Mouse (Mus musculus) hindbrain, embryonic 12.5 days (tissue): ENCODE data around the gene Wwp2. TPM values are rescaled to one million over a fixed set of nuclear protein-coding genes. Genes with fewer than 3 reads are reported as not detected.
A peak's percentile ranks its signal among the peaks of the same experiment; 100 is the strongest.

ENCODE experiments used
- ATAC-seq: fragments of 200-750 bp; cut with Nextera tagmentation; 2 replicates; pipeline ENCODE4 v1.8.0; 2017; ENCODE audit warnings: moderate TSS enrichment; ENCODE audit not compliant: low FRiP score
- H3K27ac ChIP-seq: fragments of 300-500 bp; sonication (generic); 2 replicates; pipeline ENCODE4 v1.5.1; 2016; ENCODE audit warnings: mild to moderate bottlenecking
- H3K27me3 ChIP-seq: fragments of 300-500 bp; sonication (generic); 2 replicates; pipeline ENCODE4 v1.6.1; 2016; ENCODE audit warnings: mild to moderate bottlenecking
- H3K36me3 ChIP-seq: fragments of 300-500 bp; sonication (generic); 2 replicates; pipeline ENCODE4 v1.6.1; 2016; ENCODE audit warnings: mild to moderate bottlenecking
- H3K4me1 ChIP-seq: fragments of 300-500 bp; sonication (generic); 2 replicates; pipeline ENCODE4 v1.6.1; 2016
- H3K4me2 ChIP-seq: fragments of 300-500 bp; sonication (generic); replicated peaks from 2 replicates; pipeline ENCODE4 v1.6.1; 2016; ENCODE audit warnings: mild to moderate bottlenecking
- H3K4me3 ChIP-seq: fragments of 300-500 bp; sonication (generic); 2 replicates; pipeline ENCODE4 v1.5.1; 2016; ENCODE audit warnings: mild to moderate bottlenecking
- H3K9ac ChIP-seq: fragments of 300-500 bp; sonication (generic); 2 replicates; pipeline ENCODE4 v1.6.1; 2016; ENCODE audit warnings: mild to moderate bottlenecking, moderate library complexity
- H3K9me3 ChIP-seq: fragments of 300-500 bp; sonication (generic); replicated peaks from 2 replicates; pipeline ENCODE4 v1.6.1; 2016; ENCODE audit warnings: mild to moderate bottlenecking
- WGBS: fragments of 180-500 bp; shearing (Covaris S2); methylation state at CpG from one replicate; pipeline ENCODE4 v1.1.7; 2016; 5-methylcytosine and 5-hydroxymethylcytosine counted together
- polyA plus RNA-seq: library from polyadenylated mRNA; unstranded; fragments of >200 nt; fragmentation: Nextera tagmentation; extraction: Ambion mirVana; gene quantifications from 2 replicates; pipeline ENCODE4 v1.2.1, GENCODE M21; 2016

Gene Wwp2
- polyA plus RNA-seq, 1 experiment from 2014 or later, result 109 TPM

DNA sequence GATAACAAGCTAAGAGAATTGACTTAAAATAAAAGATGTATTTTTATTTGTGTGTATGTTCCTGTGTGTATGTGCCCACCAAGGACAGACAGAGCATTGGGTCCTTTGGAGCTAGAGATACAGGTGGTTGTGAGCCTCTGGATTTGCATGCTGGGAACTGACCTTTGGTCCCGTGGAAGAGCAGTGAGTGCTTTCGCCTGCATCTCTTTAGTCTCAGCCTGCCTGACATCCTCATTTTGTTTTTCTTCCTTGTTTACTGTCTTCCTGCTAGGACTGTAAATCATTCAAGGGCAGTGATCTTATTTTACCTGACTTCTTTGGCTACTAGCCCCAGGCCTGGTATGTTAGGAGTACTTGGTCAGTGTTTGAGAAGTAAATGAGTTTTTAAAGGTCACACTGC, 1.5 kb downstream of the Wwp2 start:
- H3K27me3 ChIP-seq, result no peaks in the 10 kb centered on the region
- ATAC-seq, result no peak
- no peak overlapping the region for H3K4me3 ChIP-seq
- peaks cover 14% of the 10 kb centered on the region for H3K4me1 ChIP-seq
- H3K36me3 ChIP-seq, result no peaks in the 10 kb centered on the region
- no peak overlapping the region for H3K9ac ChIP-seq
- no peaks in the 10 kb centered on the region for H3K9me3 ChIP-seq
- 70% methylated on average over 2 of the region's 2 CpGs for WGBS
- H3K27ac ChIP-seq, result no peak overlapping the region
- no peak overlapping the region for H3K4me2 ChIP-seq

DNA sequence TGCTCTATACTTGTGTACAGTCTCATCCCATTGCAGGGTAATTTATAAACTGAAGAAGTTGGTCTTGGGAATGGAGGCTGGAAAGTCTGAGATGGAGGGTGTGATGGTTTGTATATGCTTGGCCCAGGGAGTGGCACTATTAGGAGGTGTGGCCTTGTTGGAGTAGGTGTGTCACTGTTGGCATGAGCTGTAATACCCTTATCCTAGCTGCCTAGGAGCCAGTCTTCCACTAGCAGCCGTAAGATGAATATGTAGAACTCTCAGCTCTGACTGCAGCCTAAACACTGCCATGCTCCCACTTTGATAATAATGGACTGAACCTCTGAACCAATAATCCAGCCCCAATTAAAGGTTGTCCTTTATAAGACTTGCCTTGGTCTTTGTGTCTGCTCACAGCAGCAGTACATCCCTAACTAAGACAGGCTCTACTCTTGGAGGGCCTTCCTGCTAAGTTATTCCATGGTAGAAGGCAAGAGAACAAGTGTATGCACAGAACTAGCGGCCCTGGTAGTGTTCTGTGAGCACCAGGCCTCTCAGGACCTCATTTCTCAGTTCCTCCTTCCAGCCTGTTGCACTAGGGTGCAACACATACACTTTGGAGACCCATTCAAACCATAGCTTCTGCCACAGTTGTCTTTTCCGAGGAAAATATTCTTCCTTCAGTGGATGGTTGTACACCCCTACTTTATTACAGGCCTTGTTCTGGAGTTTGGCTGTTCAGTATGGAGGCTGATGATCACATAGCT, 3.9 kb downstream of the Wwp2 start:
- Histone ChIP-seq H3K36me3 (no peaks in the 10 kb centered on the region), H3K4me1 (peaks cover 14% of the 10 kb centered on the region), H3K4me2 (no peak overlapping the region), H3K9me3 (no peaks in the 10 kb centered on the region), H3K4me3 (no peak overlapping the region), H3K9ac (no peak overlapping the region), H3K27ac (no peak overlapping the region), H3K27me3 (no peaks in the 10 kb centered on the region)
- no peak for ATAC-seq
- WGBS, result 92% methylated on average over 3 of the region's 3 CpGs

DNA sequence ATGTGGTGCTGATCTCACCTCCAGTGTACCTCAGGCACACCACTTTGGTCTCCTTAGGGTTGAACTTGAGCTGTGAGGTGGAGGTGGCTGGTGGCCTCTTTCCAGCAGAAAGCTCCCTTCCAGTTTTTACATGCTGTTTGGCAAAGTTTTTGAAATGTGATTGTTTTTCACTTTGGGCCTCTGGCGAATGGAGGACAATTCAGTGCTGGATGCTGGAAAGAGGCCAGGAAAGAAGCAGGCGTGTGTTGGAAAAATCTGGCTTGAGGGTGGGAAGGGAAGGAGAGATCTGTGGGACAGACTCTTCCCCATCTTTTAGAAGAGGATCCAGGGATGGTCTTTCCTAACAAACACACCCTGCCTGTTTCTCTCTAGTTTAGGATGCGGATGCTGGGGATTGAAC, 8.5 kb downstream of the Wwp2 start:
- 97% methylated on average over 3 of the region's 3 CpGs for WGBS

GRCm38 (mm10) chr8:107447713-107448112, 11.5 kb downstream of the Wwp2 start:
- Histone ChIP-seq H3K4me3 (no peak overlapping the region), H3K4me2 (no peak overlapping the region), H3K27ac (no peak overlapping the region), H3K36me3 (0 out of 2 replicates have a peak, but pooled peaks cover 4% of the 10 kb centered on the region), H3K9me3 (no peaks in the 10 kb centered on the region), H3K27me3 (no peaks in the 10 kb centered on the region), H3K9ac (no peak overlapping the region), H3K4me1 (peaks cover 8% of the 10 kb centered on the region; the same call in 1 of the 2 replicates)
- no peak for ATAC-seq

More for the DNA sequence above, 8.5 kb downstream of the Wwp2 start:
- peaks cover 8% of the 10 kb centered on the region; the same call in 1 of the 2 replicates for H3K4me1 ChIP-seq
- H3K27ac ChIP-seq, result no peak overlapping the region
- H3K36me3 ChIP-seq, result no peaks in the 10 kb centered on the region
- H3K9ac ChIP-seq, result no peak overlapping the region
- no peak overlapping the region for H3K4me3 ChIP-seq
- no peak for ATAC-seq
- no peaks in the 10 kb centered on the region for H3K9me3 ChIP-seq
- H3K27me3 ChIP-seq, result no peaks in the 10 kb centered on the region
- no peak overlapping the region for H3K4me2 ChIP-seq

- Histone ChIP-seq H3K9ac (no peak overlapping the region; the same call in 1 of the 2 replicates), H3K9me3 (no peaks in the 10 kb centered on the region), H3K4me2 (no peak overlapping the region), H3K4me1 (peaks cover 8% of the 10 kb centered on the region; the same call in 1 of the 2 replicates), H3K27me3 (no peaks in the 10 kb centered on the region), H3K27ac (no peak overlapping the region), H3K36me3 (peaks cover 8% of the 10 kb centered on the region), H3K4me3 (no peak overlapping the region)
- ATAC-seq, result no peak
- WGBS, result 73% methylated on average over 4 of the region's 4 CpGs
Measured at GRCm38 (mm10) chr8:107448382-107448889, 12.3 kb downstream of the Wwp2 start.

DNA sequence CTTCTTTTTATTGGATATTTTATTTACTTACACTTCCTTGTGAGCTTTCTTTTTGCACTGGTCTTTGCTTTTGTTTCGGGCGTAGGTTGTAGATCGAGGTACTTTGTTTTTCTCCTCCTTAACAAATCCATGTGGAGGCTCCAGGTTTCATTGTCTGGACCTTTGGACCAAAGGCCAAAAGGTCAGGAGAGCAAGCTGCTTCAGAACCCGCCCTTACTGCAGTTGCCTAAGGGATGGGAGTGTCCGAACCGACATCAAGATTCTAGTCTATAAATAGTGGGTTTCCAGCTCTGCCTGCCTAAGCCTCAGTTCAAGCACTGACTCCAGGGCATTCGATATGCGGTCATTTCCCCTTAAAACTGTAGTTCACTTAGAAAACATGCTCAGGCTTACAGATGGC, 13.0 kb downstream of the Wwp2 start:
- Histone ChIP-seq H3K4me1 (peaks cover 8% of the 10 kb centered on the region; the same call in 1 of the 2 replicates), H3K4me2 (no peak overlapping the region), H3K36me3 (peaks cover 14% of the 10 kb centered on the region), H3K27me3 (no peaks in the 10 kb centered on the region), H3K9ac (no peak overlapping the region), H3K9me3 (no peaks in the 10 kb centered on the region), H3K27ac (no peak overlapping the region), H3K4me3 (no peak overlapping the region)
- ATAC-seq, result no peak
- 36% methylated on average over 8 of the region's 8 CpGs for WGBS

GRCm38 (mm10) chr8:107449655-107450054, 13.5 kb downstream of the Wwp2 start:
- Histone ChIP-seq H3K9me3 (no peaks in the 10 kb centered on the region), H3K27me3 (no peaks in the 10 kb centered on the region), H3K4me1 (peaks cover 8% of the 10 kb centered on the region; the same call in 1 of the 2 replicates), H3K4me3 (no peak overlapping the region), H3K27ac (no peak overlapping the region), H3K36me3 (peaks cover 14% of the 10 kb centered on the region), H3K4me2 (no peak overlapping the region), H3K9ac (no peak overlapping the region)
- no peak for ATAC-seq
- WGBS, result 76% methylated on average over 6 of the region's 6 CpGs

- peaks cover 14% of the 10 kb centered on the region for H3K36me3 ChIP-seq
- no peaks in the 10 kb centered on the region for H3K27me3 ChIP-seq
- peaks cover 8% of the 10 kb centered on the region; the same call in 1 of the 2 replicates for H3K4me1 ChIP-seq
- no peak overlapping the region for H3K27ac ChIP-seq
- H3K9ac ChIP-seq, result no peak overlapping the region
- no peak for ATAC-seq
- H3K4me2 ChIP-seq, result no peak overlapping the region
- no peak overlapping the region for H3K4me3 ChIP-seq
- 90% methylated on average over 13 of the region's 13 CpGs for WGBS
- no peaks in the 10 kb centered on the region for H3K9me3 ChIP-seq
Measured at GRCm38 (mm10) chr8:107451414-107452066, 15.4 kb downstream of the Wwp2 start.

DNA sequence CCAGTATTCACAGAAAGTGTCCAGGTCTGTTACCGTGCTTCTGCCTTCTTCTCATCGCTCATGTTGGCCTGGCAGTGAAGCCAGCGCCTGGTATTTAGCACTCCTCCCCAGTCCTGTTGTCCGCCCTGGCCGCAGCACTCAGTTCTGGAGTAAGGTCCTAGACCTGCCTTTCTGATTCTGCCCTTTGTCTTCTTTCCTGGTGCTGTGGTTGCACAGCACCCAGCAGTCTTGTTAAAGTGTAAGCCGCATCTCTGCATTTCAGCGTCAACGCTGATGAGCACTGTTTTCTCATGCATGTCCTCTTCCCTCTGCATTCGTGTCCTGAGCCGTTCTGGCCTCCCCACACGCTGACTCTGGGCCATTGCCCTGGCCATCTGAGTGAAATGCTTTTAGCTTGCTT, 17.2 kb downstream of the Wwp2 start:
- H3K4me3 ChIP-seq, result no peak overlapping the region
- H3K27ac ChIP-seq, result no peak overlapping the region
- H3K9ac ChIP-seq, result no peak overlapping the region
- no peaks in the 10 kb centered on the region for H3K27me3 ChIP-seq
- H3K9me3 ChIP-seq, result no peaks in the 10 kb centered on the region
- peaks cover 7% of the 10 kb centered on the region; the same call in 1 of the 2 replicates for H3K4me1 ChIP-seq
- peaks cover 26% of the 10 kb centered on the region for H3K36me3 ChIP-seq
- no peak for ATAC-seq
- no peak overlapping the region for H3K4me2 ChIP-seq
- WGBS, result 97% methylated on average over 11 of the region's 11 CpGs

DNA sequence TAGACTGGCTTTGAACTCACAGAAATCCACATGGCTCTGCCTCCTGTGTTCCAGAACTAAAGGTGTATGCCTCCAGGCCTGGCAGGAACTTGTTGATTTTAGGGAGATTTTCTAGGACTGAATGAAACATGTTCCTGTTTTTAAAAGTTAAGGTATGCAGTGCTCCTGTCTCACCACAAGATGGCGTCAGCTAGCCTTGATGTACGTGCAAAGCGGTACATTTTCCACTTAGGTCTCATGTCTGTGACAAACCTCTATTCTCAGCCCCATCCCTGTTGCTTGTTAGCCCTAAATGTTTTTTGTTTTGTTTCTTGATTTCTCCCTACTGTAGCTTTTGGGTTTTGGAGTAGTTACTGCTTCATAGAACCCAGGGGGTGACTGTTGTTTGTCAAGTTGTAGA, 19.1 kb downstream of the Wwp2 start:
- Histone ChIP-seq H3K9me3 (no peaks in the 10 kb centered on the region), H3K27ac (no peak overlapping the region), H3K4me3 (no peak overlapping the region), H3K27me3 (no peaks in the 10 kb centered on the region), H3K4me1 (no peaks in the 10 kb centered on the region), H3K9ac (no peak overlapping the region), H3K36me3 (peaks cover 37% of the 10 kb centered on the region), H3K4me2 (no peak overlapping the region)
- ATAC-seq, result no peak
- WGBS, result 13% methylated on average over 3 of the region's 3 CpGs

DNA sequence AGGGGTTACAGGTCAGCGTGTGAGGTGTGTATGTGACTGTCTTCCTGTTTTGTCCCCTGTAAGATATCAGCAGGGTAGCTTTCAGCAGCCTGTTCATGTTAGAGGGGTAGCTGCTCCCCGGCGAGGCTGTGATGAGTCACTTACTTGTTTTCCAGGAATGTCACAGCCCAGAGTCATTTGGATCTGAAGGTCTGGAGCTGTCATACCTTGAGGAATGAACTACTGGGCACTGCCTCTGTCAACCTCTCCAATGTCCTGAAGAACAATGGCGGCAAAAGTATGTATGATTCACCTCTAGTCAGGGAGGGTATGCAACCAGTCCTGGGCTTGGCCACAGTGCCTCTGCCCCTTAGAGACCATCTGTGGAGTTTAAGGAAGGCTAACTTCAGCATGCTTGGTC, 21.6 kb downstream of the Wwp2 start:
- H3K9me3 ChIP-seq, result no peaks in the 10 kb centered on the region
- H3K9ac ChIP-seq, result no peak overlapping the region
- peaks cover 52% of the 10 kb centered on the region for H3K36me3 ChIP-seq
- H3K27ac ChIP-seq, result peak overlapping the region; percentile 40; the same call in 1 of the 2 replicates
- no peaks in the 10 kb centered on the region for H3K27me3 ChIP-seq
- no peak for ATAC-seq
- H3K4me3 ChIP-seq, result no peak overlapping the region
- WGBS, result 78% methylated on average over 4 of the region's 4 CpGs
- H3K4me2 ChIP-seq, result no peak overlapping the region
- no peaks in the 10 kb centered on the region for H3K4me1 ChIP-seq

- no peak overlapping the region for H3K4me3 ChIP-seq
- ATAC-seq, result no peak
- no peaks in the 10 kb centered on the region for H3K9me3 ChIP-seq
- H3K36me3 ChIP-seq, result peaks cover 55% of the 10 kb centered on the region
- H3K27ac ChIP-seq, result peak overlapping the region; percentile 40; the same call in 1 of the 2 replicates
- H3K4me2 ChIP-seq, result no peak overlapping the region
- WGBS, result 81% methylated on average over 6 of the region's 6 CpGs
- H3K9ac ChIP-seq, result no peak overlapping the region
- H3K27me3 ChIP-seq, result no peaks in the 10 kb centered on the region
- no peaks in the 10 kb centered on the region for H3K4me1 ChIP-seq
Measured at GRCm38 (mm10) chr8:107458281-107458680, 22.1 kb downstream of the Wwp2 start.
